ENCODE assay signal across 9 mouse cellular contexts in genomic region chr16:34926531-34927435, GRCm38 (mm10).
DNase-seq lines count a peak whose midpoint lies in the region; ATAC-seq and TF ChIP-seq lines count a peak whose summit lies in the region.
"Had no signal": no experiment of that assay in that cellular context is flagged by ENCODE, and none has a peak within 500 bp of the region (broad histone marks: within the 10 kb centered on the region; RNA-seq: fewer than 3 reads in every experiment).

No protein-coding gene starts in this region.

- TF ChIP-seq CTCF in liver, postnatal 0 days (IDR thresholded peaks at IDR 0.05; ENCODE audit: low read depth) = no peak

- no peak for DNase-seq in hindbrain, embryonic 11.5 days (ENCODE audit: low spot score)
- DNase-seq in adrenal gland, postnatal 14 days = peak; percentile 70
- DNase-seq in liver, postnatal 0 days = no peak
- DNase-seq in embryo, embryonic 10 days (ENCODE audit: low spot score) = no peak
- no peak for DNase-seq in forebrain, embryonic 14.5 days (ENCODE audit: low spot score)
- DNase-seq in layer of hippocampus, postnatal 10 days (ENCODE audit: low spot score in 2 of 2) = no peak

- no peak overlapping the region for H3K4me3 ChIP-seq in hindbrain, embryonic 16.5 days (ENCODE audit: low read length)
- no peak overlapping the region for H3K4me3 ChIP-seq in hindbrain, embryonic 11.5 days (ENCODE audit: low read depth, low read length)
- no peak overlapping the region for H3K4me3 ChIP-seq in heart, embryonic 16.5 days (ENCODE audit: low read length)
- no peak overlapping the region for H3K4me3 ChIP-seq in liver, postnatal 0 days (ENCODE audit: low read depth, low read length)
- no peak overlapping the region for H3K4me3 ChIP-seq in forebrain, embryonic 14.5 days (ENCODE audit: low read depth, low read length)
- H3K4me3 ChIP-seq: liver, embryonic 15.5 days had no signal

- TF ChIP-seq EP300 in liver, postnatal 0 days (IDR thresholded peaks at IDR 0.05; ENCODE audit: low read depth) = no peak

- H3K9me3 ChIP-seq in hindbrain, embryonic 16.5 days (ENCODE audit: control insufficient read depth, low read length) = no peaks in the 10 kb centered on the region
- H3K9me3 ChIP-seq in hindbrain, embryonic 11.5 days (ENCODE audit: control insufficient read depth, low read length) = no peaks in the 10 kb centered on the region
- 0 out of 2 replicates have a peak, but pooled peaks cover 3% of the 10 kb centered on the region for H3K9me3 ChIP-seq in heart, embryonic 16.5 days (replicated peaks; ENCODE audit: control insufficient read depth, low read length)
- no peaks in the 10 kb centered on the region for H3K9me3 ChIP-seq in liver, postnatal 0 days (ENCODE audit: low read length)
- H3K9me3 ChIP-seq in forebrain, embryonic 14.5 days (replicated peaks; ENCODE audit: control insufficient read depth, low read length) = no peaks in the 10 kb centered on the region
- H3K9me3 ChIP-seq: liver, embryonic 15.5 days had no signal

- H3K4me1 ChIP-seq in hindbrain, embryonic 16.5 days (ENCODE audit: control insufficient read depth, insufficient read depth, low read depth, low read length) = no peaks in the 10 kb centered on the region
- H3K4me1 ChIP-seq in hindbrain, embryonic 11.5 days (replicated peaks; ENCODE audit: control insufficient read depth, insufficient read depth, low read length) = no peaks in the 10 kb centered on the region
- H3K4me1 ChIP-seq in heart, embryonic 16.5 days (ENCODE audit: control insufficient read depth, insufficient read depth, low read length) = peaks cover 61% of the 10 kb centered on the region
- H3K4me1 ChIP-seq in liver, postnatal 0 days (ENCODE audit: insufficient read depth) = peaks cover 7% of the 10 kb centered on the region; the same call in 1 of the 2 replicates
- H3K4me1 ChIP-seq in forebrain, embryonic 14.5 days (ENCODE audit: control insufficient read depth, insufficient read depth, low read length) = no peaks in the 10 kb centered on the region

- peak; percentile 56; the same call in 1 of the 2 replicates for ATAC-seq in hindbrain, embryonic 16.5 days
- ATAC-seq in hindbrain, embryonic 11.5 days (ENCODE audit: low FRiP score) = no peak
- ATAC-seq in heart, embryonic 16.5 days (replicated peaks; ENCODE audit: extremely low read depth, insufficient read depth, low FRiP score) = no peak
- no peak for ATAC-seq in liver, postnatal 0 days
- no peak for ATAC-seq in forebrain, embryonic 14.5 days

- H3K27me3 ChIP-seq in hindbrain, embryonic 16.5 days (replicated peaks; ENCODE audit: control insufficient read depth, insufficient read depth, low read length) = no peaks in the 10 kb centered on the region
- no peaks in the 10 kb centered on the region for H3K27me3 ChIP-seq in hindbrain, embryonic 11.5 days (ENCODE audit: control insufficient read depth, insufficient read depth, low read length)
- peaks cover 13% of the 10 kb centered on the region for H3K27me3 ChIP-seq in heart, embryonic 16.5 days (ENCODE audit: control insufficient read depth, insufficient read depth, low read length)
- H3K27me3 ChIP-seq in liver, postnatal 0 days (ENCODE audit: insufficient read depth, low read length) = no peaks in the 10 kb centered on the region
- no peaks in the 10 kb centered on the region for H3K27me3 ChIP-seq in forebrain, embryonic 14.5 days (replicated peaks; ENCODE audit: control insufficient read depth, insufficient read depth, low read length)
- H3K27me3 ChIP-seq: liver, embryonic 15.5 days had no signal

- H3K27ac ChIP-seq in hindbrain, embryonic 16.5 days (ENCODE audit: low read depth, low read length) = no peak overlapping the region
- H3K27ac ChIP-seq in hindbrain, embryonic 11.5 days (ENCODE audit: low read depth, low read length) = no peak overlapping the region
- H3K27ac ChIP-seq in heart, embryonic 16.5 days (ENCODE audit: low read length) = peak overlapping the region; percentile 60
- peak overlapping the region; percentile 55; the same call in 1 of the 2 replicates for H3K27ac ChIP-seq in liver, postnatal 0 days (ENCODE audit: low read depth)
- H3K27ac ChIP-seq in forebrain, embryonic 14.5 days (ENCODE audit: low read depth, low read length) = no peak overlapping the region
- H3K27ac ChIP-seq: liver, embryonic 15.5 days had no signal

- no peak overlapping the region for H3K9ac ChIP-seq in hindbrain, embryonic 16.5 days (ENCODE audit: low read depth, low read length)
- no peak overlapping the region for H3K9ac ChIP-seq in hindbrain, embryonic 11.5 days (ENCODE audit: low read depth, low read length)
- H3K9ac ChIP-seq in heart, embryonic 16.5 days (ENCODE audit: low read length) = peak overlapping the region; percentile 37; the same call in 1 of the 2 replicates
- no peak overlapping the region for H3K9ac ChIP-seq in liver, postnatal 0 days (replicated peaks)
- H3K9ac ChIP-seq in forebrain, embryonic 14.5 days (ENCODE audit: low read length) = no peak overlapping the region
- H3K9ac ChIP-seq: liver, embryonic 15.5 days had no signal

- H3K36me3 ChIP-seq in hindbrain, embryonic 16.5 days (ENCODE audit: control insufficient read depth, insufficient read depth, low read length) = no peaks in the 10 kb centered on the region
- no peaks in the 10 kb centered on the region for H3K36me3 ChIP-seq in hindbrain, embryonic 11.5 days (ENCODE audit: control insufficient read depth, insufficient read depth, low read length)
- H3K36me3 ChIP-seq in heart, embryonic 16.5 days (ENCODE audit: control insufficient read depth, insufficient read depth) = no peaks in the 10 kb centered on the region
- 0 out of 2 replicates have a peak, but pooled peaks cover 4% of the 10 kb centered on the region for H3K36me3 ChIP-seq in liver, postnatal 0 days (replicated peaks; ENCODE audit: insufficient read depth, low read length)
- H3K36me3 ChIP-seq in forebrain, embryonic 14.5 days (ENCODE audit: control insufficient read depth, insufficient read depth, low read length) = no peaks in the 10 kb centered on the region
- H3K36me3 ChIP-seq: liver, embryonic 15.5 days had no signal

- WGBS in hindbrain, embryonic 16.5 days = 75% methylated on average over 9 of the region's 9 CpGs
- 76% methylated on average over 9 of the region's 9 CpGs for WGBS in hindbrain, embryonic 11.5 days
- WGBS in heart, embryonic 16.5 days = 47% methylated on average over 9 of the region's 9 CpGs
- 70% methylated on average over 9 of the region's 9 CpGs for WGBS in liver, postnatal 0 days (ENCODE audit: insufficient replicate concordance)
- WGBS in forebrain, embryonic 14.5 days = 81% methylated on average over 9 of the region's 9 CpGs

- H3K4me2 ChIP-seq in hindbrain, embryonic 16.5 days (ENCODE audit: low read length) = no peak overlapping the region
- no peak overlapping the region for H3K4me2 ChIP-seq in hindbrain, embryonic 11.5 days (replicated peaks; ENCODE audit: low read depth, low read length)
- 0 out of 2 replicates have a peak overlapping the region, but pooled peaks have one; percentile 3 for H3K4me2 ChIP-seq in heart, embryonic 16.5 days (ENCODE audit: low read depth, low read length)
- H3K4me2 ChIP-seq in liver, postnatal 0 days (ENCODE audit: low read depth, low read length) = no peak overlapping the region
- no peak overlapping the region for H3K4me2 ChIP-seq in forebrain, embryonic 14.5 days (ENCODE audit: low read length)
- H3K4me2 ChIP-seq: liver, embryonic 15.5 days had no signal

Comparison
In these comparisons a context has a peak if more than half of its experiments do, and no peak if none do; other contexts are left out.
1. H3K27ac ChIP-seq: peak in heart, embryonic 16.5 days (single experiment) and liver, postnatal 0 days (single experiment); none in hindbrain, embryonic 16.5 days (single experiment), hindbrain, embryonic 11.5 days (single experiment) and forebrain, embryonic 14.5 days (single experiment).